Mouse (Mus musculus) adrenal gland (tissue): ENCODE data around the gene Cep55.

Source experiments
- intact Hi-C: fragments of 180-260 bp; cut with DNase I; formaldehyde crosslinking; loops from one replicate; pipeline ENCODE4 v1.15.1; 2025
- long read RNA-seq, 2 experiments: library from polyadenylated mRNA; unstranded; transcript quantifications; one replicate each; pipeline ENCODE4 v2.0.0; 2020; ENCODE audit warnings: borderline replicate concordance in 1 of 2; ENCODE audit not compliant: insufficient replicate concordance in 1 of 2

The Cep55 gene
- long read RNA-seq, experiment 1, result 0 reads
- long read RNA-seq, experiment 2, partial matches to known transcripts, result 0 of 2 reads
- long read RNA-seq, experiment 2, other reads (novel, unspliced or antisense), result 2 of 2 reads

DNA sequence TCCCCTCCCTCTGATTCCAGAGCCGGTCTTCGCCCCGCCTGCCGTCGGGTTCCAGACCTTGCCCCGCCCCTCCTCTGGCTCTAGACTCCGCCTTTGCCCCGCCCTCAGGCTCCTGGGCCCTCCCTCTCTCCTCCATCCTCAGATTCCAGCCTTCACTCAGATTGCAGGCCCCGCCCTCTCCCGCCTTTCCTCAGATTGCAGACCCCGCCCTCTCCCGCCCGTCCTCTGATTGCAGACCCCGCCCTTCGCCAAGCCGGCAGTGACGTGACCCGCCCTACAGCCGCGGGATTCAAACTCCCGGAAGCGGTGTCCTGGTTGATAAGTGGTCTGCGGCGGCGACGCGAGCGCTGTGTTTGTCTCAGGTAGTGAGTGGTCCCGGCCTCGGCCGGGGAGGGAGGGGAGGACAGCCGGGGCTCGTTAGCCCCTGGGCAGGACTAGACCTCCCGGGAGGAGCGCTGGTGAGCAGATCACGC, at the start of gene Cep55:
TSS of gene Cep55 (plus strand) at position 292 of the 473 bp plus-strand sequence.
- intact Hi-C loops, result loop anchor here (10.0 kb wide), 1 partner anchor 350 kb away; no protein-coding TSS in a partner anchor

- intact Hi-C loops, result no loop called here
Observed at GRCm38 (mm10) chr19:38011379-38011778, 43.4 kb upstream of the Cep55 start.

GRCm38 (mm10) chr19:38014443-38014842, 40.4 kb upstream of the Cep55 start:
- intact Hi-C loops, result no loop called here

DNA sequence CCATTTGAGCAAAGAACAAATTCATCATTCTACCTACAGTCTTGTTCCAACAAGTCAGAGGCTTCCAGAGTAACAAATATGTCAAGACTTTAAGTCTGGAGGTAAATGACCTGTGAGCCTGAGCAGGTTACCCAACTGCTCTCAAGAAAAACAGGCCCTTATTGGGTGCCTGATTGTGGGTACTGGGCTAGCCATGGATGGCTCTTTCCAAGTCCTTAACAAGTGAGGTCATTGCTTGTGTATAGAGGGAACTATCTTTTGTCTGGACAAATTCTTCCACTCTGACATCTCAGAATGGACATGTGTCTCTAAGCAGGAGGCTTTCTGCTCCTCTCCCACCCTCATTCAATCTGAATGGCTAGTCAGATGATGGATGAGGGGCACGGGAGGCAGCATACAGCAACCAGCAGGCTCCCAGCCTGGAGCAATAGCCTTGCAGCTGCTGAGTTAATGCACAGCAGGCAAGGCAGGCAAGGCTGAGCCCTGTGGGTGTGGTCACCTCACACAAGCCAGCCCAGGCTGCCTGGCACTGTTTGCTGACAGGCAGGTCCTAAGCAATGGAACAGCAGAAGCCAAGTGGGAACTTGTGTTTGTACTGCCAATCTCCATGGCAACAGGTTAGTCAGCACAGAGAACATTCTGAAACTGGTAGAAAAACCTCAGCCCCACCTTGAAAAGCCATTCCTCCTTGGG, 39.5 kb upstream of the Cep55 start:
- intact Hi-C loops, result no loop called here

GRCm38 (mm10) chr19:38015873-38016254, 38.9 kb upstream of the Cep55 start:
- intact Hi-C loops, result no loop called here

GRCm38 (mm10) chr19:38022710-38023109, 32.1 kb upstream of the Cep55 start:
- intact Hi-C loops, result no loop called here

DNA sequence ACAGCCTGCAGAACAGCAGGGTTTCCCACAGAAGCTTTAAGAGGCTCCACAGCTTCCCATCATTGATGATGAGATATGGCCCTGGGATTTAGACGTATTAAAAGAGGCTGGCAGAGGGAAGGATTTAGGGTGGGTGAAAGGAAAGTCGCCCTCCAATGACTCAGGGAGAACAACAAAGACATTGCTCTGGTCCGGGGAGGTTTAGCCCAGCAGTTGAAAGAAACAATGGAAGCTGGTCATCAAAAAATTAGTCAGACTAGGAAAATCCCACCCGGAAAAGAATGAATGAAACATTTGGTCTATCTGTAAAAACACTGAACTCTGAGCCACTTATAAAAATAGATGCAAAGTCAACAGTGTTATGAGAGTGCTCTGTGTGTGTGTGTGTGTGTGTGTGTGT, 31.2 kb upstream of the Cep55 start:
- intact Hi-C loops, result no loop called here

- intact Hi-C loops, result no loop called here
Observed at GRCm38 (mm10) chr19:38025254-38026041, 29.4 kb upstream of the Cep55 start.

DNA sequence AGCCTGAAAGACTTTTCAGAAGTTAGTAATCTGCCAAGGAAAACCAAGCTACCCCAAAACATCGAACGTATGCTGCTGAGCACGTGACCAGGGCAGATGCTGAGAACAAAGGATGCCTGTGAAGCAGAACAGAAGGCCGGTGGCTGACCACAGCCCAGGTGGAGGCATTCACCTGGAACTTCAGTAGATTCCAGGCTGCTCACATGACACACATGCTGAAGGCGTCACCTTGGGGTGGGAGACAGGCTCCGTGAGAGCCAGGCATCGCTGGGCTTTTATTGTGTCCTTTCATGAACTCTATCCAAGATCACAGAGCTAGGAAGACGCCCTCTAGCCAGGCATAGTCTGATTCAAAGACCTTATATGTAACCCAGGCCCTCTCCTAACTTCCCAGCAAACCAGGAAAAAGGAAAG, 28.6 kb upstream of the Cep55 start:
- intact Hi-C loops, result no loop called here

- intact Hi-C loops, result no loop called here
Observed at GRCm38 (mm10) chr19:38027389-38027788, 27.4 kb upstream of the Cep55 start.

- intact Hi-C loops, result no loop called here
Observed at GRCm38 (mm10) chr19:38027881-38028521, 26.8 kb upstream of the Cep55 start.

GRCm38 (mm10) chr19:38029292-38029691, 25.5 kb upstream of the Cep55 start:
- intact Hi-C loops, result no loop called here

- intact Hi-C loops, result no loop called here
Observed at GRCm38 (mm10) chr19:38029871-38030270, 24.9 kb upstream of the Cep55 start.

DNA sequence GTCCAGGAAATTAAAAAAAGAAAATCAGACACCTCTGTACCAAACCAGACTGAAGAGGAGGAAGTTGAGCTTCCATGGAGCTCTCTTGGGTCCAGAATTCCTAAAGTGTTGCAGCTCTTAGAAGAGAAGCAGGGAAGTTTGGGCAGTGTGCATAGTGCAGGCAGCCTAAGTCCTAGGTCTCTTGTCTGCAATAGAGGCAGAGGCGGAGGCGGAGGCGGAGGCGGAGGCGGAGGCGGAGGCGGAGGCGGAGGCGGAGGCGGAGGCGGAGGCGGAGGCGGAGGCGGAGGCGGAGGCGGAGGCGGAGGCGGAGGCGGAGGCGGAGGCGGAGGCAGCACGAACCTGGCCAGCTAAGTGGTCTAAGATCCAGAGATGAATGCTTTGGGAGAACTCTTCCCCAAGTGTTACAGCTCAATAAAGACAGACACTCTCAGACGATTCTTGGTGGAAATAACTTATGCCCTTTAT, 24.1 kb upstream of the Cep55 start:
- intact Hi-C loops, result no loop called here

GRCm38 (mm10) chr19:38031144-38031543, 23.7 kb upstream of the Cep55 start:
- intact Hi-C loops, result no loop called here

- intact Hi-C loops, result no loop called here
Observed at GRCm38 (mm10) chr19:38032993-38033734, 21.6 kb upstream of the Cep55 start.

DNA sequence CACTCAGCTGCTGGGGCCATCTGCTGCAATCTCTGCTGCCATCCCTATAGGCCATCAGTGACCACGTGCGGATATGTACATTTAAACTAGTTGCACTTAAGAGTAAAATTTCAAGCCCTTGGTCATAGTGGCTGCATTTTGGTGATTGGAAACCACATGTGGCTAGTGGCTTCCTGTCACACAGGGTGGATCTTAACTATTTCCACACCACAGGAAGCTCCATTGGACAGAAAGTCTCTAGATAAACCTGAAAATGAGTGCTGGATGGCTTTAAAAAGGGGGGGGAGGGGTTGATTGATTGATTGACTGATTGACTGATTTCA, 21.1 kb upstream of the Cep55 start:
- intact Hi-C loops, result no loop called here

GRCm38 (mm10) chr19:38034696-38035095, 20.1 kb upstream of the Cep55 start:
- intact Hi-C loops, result no loop called here

- intact Hi-C loops, result no loop called here
Observed at GRCm38 (mm10) chr19:38035766-38036165, 19.0 kb upstream of the Cep55 start.

GRCm38 (mm10) chr19:38038267-38038666, 16.5 kb upstream of the Cep55 start:
- intact Hi-C loops, result no loop called here

DNA sequence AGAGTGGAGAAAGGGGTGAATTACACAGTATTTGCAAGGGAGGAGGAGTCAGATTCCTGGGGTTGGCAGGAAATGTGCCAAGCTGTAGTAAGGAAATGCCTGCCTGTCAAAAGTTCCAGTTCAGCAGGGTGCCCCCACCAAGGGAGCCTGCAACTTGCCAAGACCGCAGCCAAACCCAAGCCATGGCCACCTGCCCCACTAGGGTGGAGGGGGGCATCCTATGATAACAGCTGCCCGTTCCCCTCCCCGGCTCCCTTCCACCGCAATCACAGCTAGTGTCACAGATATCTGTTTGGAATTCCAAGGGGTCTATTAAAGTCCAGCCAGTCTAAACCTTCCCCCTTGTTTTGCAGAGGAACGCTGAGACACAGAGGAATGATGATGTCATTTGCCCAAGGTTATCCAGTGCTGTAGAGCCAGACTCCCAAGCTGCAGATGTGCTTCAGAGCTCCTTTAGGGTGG, 12.5 kb upstream of the Cep55 start:
- intact Hi-C loops, result loop anchor here (2.0 kb wide), 1 partner anchor 87 kb away; no protein-coding TSS in a partner anchor
